Mouse (Mus musculus) thymus, postnatal 14 days (tissue): ENCODE measurements at regions not wholly inside any gene's neighbourhood (a gene's known extent, or its start where the extent isn't known, plus 50 kb on each side); places are given as distances from the start of the nearest gene placed in this dataset.

Experiments
- DNase-seq: peaks from one replicate; pipeline ENCODE4 v3.0.0; 2021

GRCm38 (mm10) chr9:113415511-113415931, 292.5 kb downstream of the Pdcd6ip start:
- no peak for DNase-seq

- no peak for DNase-seq
Observed at GRCm38 (mm10) chr9:113414690-113415089, 293.4 kb downstream of the Pdcd6ip start.

- no peak for DNase-seq
Observed at GRCm38 (mm10) chr9:113413851-113414250, 294.2 kb downstream of the Pdcd6ip start.

GRCm38 (mm10) chr9:113411638-113412037, 296.4 kb downstream of the Pdcd6ip start:
- no peak for DNase-seq

GRCm38 (mm10) chr9:113408521-113408920, 299.5 kb downstream of the Pdcd6ip start:
- no peak for DNase-seq

GRCm38 (mm10) chr9:113394320-113394719, 313.7 kb downstream of the Pdcd6ip start:
- DNase-seq, result no peak

- DNase-seq, result no peak
Observed at GRCm38 (mm10) chr9:113387356-113387755, 320.7 kb downstream of the Pdcd6ip start.

GRCm38 (mm10) chr9:113381591-113382110, 326.4 kb downstream of the Pdcd6ip start:
- DNase-seq, result no peak

- DNase-seq, result no peak
Observed at GRCm38 (mm10) chr9:113380408-113381129, 327.5 kb downstream of the Pdcd6ip start.

- DNase-seq, result no peak
Observed at GRCm38 (mm10) chr9:113378525-113378924, 329.5 kb downstream of the Pdcd6ip start.

- no peak for DNase-seq
Observed at GRCm38 (mm10) chr9:113371718-113372306, 336.2 kb downstream of the Pdcd6ip start.

- DNase-seq, result no peak
Observed at GRCm38 (mm10) chr9:113347942-113348341, 360.1 kb downstream of the Pdcd6ip start.

- DNase-seq, result no peak
Observed at GRCm38 (mm10) chr9:113346531-113346930, 361.5 kb downstream of the Pdcd6ip start.

- DNase-seq, result no peak
Observed at GRCm38 (mm10) chr9:113342131-113342530, 365.9 kb downstream of the Pdcd6ip start.

GRCm38 (mm10) chr9:113340838-113341237, 367.2 kb downstream of the Pdcd6ip start:
- DNase-seq, result no peak

- DNase-seq, result no peak
Observed at GRCm38 (mm10) chr9:113340036-113340435, 368.0 kb downstream of the Pdcd6ip start.

- DNase-seq, result no peak
Observed at GRCm38 (mm10) chr9:113324489-113324888, 383.6 kb downstream of the Pdcd6ip start.

- no peak for DNase-seq
Observed at GRCm38 (mm10) chr9:113309707-113310574, 398.1 kb downstream of the Pdcd6ip start.

GRCm38 (mm10) chr9:113305761-113306160, 402.3 kb downstream of the Pdcd6ip start:
- no peak for DNase-seq

- no peak for DNase-seq
Observed at GRCm38 (mm10) chr9:113302429-113302828, 405.6 kb downstream of the Pdcd6ip start.

- no peak for DNase-seq
Observed at GRCm38 (mm10) chr9:113300846-113301245, 407.2 kb downstream of the Pdcd6ip start.

- DNase-seq, result no peak
Observed at GRCm38 (mm10) chr9:113299900-113300299, 408.2 kb downstream of the Pdcd6ip start.

- DNase-seq, result no peak
Observed at GRCm38 (mm10) chr9:113295850-113296467, 412.1 kb downstream of the Pdcd6ip start.
